Mouse (Mus musculus) lung, postnatal 0 days (tissue): ENCODE data around the gene Stac2.

Source experiments
- CTCF ChIP-seq: IDR thresholded peaks from 2 replicates; pipeline ENCODE4 v1.5.1; 2016; ENCODE audit warnings: antibody characterized with exemption, mild to moderate bottlenecking
- EP300 ChIP-seq: IDR thresholded peaks from 2 replicates; pipeline ENCODE4 v1.6.1; 2016; ENCODE audit warnings: antibody characterized with exemption, mild to moderate bottlenecking, control low read depth

DNA sequence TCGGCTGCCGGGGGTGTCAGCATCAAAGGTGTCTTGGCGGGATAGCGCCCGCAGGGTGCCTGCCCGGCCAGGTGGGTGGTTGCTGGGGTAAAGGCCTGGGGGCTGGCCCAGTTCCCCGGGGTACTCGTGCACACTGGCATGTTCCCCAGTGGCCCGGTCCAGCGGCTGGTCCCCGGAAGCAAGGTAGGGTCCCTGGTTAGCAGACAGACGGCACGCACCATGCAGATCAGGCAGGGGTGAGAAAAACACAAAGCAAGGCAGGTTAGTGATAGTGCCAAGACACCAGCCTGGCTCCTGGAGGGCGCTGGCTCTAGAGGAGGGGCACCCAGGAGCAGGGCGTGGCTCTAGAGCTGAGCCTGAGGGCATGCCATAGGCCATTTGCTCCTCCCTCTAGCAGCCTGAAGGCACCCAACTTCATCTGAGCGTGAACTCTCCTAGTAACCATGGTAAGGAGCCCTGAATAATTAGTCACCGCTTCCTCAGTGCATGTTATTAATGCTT lies 50.0 kb downstream of the Stac2 start:
- TF ChIP-seq CTCF (no peak), EP300 (no peak)
